11 mouse cellular contexts compared by ENCODE assay signal in the genomic region with DNA sequence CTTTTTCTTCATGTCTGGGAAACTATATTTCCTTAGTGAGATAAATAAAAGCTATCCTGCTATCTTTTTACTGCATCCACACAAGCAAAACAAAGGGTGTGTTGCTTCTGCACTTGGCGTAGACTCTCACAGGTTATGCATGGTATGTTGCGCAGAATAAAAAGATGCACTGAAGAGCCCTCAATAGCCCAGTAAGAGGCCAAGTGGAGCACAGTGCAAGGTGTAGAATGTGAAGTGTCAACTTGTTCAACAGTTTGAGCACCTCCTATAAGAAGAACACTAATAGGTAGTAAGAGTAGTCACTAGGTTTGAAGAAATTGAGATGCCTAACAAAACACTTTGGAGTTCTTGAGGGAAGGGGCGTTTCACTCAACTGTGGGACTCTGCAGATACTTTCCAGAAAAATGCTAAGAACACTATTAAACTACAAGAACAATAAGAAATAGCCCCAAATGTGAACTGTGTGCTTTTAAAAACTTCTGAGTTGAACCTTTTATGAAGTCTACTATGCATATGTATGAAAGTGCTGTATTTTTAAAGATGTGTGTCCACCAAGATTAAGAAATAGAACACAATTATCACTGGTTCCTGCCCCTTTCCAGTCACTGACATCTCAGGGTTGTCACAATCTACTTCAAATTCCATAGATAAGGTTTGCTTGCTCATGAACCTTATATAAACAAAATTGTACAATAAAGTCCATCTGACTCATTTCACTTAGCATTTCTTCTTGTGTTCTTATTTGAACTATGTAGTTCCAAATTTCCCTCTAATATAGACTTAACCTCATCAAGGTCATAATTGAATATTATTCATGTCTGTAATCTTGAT.
"Had no signal": no experiment of that assay in that cellular context is flagged by ENCODE, and none has a peak within 500 bp of the region (broad histone marks: within the 10 kb centered on the region; RNA-seq: fewer than 3 reads in every experiment).

No protein-coding gene starts in this region.

- H3K4me1 ChIP-seq: intestine, embryonic 15.5 days; kidney, embryonic 15.5 days; liver, embryonic 15.5 days; midbrain, embryonic 15.5 days; neural tube, embryonic 12.5 days had no signal

- H3K4me2 ChIP-seq: intestine, embryonic 15.5 days; kidney, embryonic 15.5 days; limb, embryonic 13.5 days; liver, embryonic 15.5 days; midbrain, embryonic 15.5 days; neural tube, embryonic 12.5 days had no signal

- H3K4me3 ChIP-seq: intestine, embryonic 15.5 days; kidney, embryonic 15.5 days; limb, embryonic 13.5 days; liver, embryonic 15.5 days; midbrain, embryonic 15.5 days; neural tube, embryonic 12.5 days had no signal

- H3K9me3 ChIP-seq: intestine, embryonic 15.5 days; kidney, embryonic 15.5 days; limb, embryonic 13.5 days; liver, embryonic 15.5 days; midbrain, embryonic 15.5 days; neural tube, embryonic 12.5 days had no signal

- H3K9ac ChIP-seq: intestine, embryonic 15.5 days; kidney, embryonic 15.5 days; limb, embryonic 13.5 days; liver, embryonic 15.5 days; midbrain, embryonic 15.5 days; neural tube, embryonic 12.5 days had no signal

- H3K27me3 ChIP-seq: intestine, embryonic 15.5 days; kidney, embryonic 15.5 days; limb, embryonic 13.5 days; liver, embryonic 15.5 days; midbrain, embryonic 15.5 days; neural tube, embryonic 12.5 days had no signal

- DNase-seq: kidney, adult 2 months; kidney, postnatal 14 days; left cerebral cortex, postnatal 4 days; thymus, postnatal 4 days had no signal

- ATAC-seq: intestine, embryonic 15.5 days; midbrain, embryonic 15.5 days had no signal

- H3K27ac ChIP-seq: intestine, embryonic 15.5 days; kidney, embryonic 15.5 days; limb, embryonic 13.5 days; liver, embryonic 15.5 days; midbrain, embryonic 15.5 days; neural tube, embryonic 12.5 days; stomach, postnatal 0 days had no signal

- H3K36me3 ChIP-seq: intestine, embryonic 15.5 days; kidney, embryonic 15.5 days; limb, embryonic 13.5 days; liver, embryonic 15.5 days; midbrain, embryonic 15.5 days; neural tube, embryonic 12.5 days had no signal
